Mouse (Mus musculus) stomach, postnatal 0 days (tissue): Measurements from ENCODE around the gene Zfp646. TPM values are rescaled to one million over a fixed set of nuclear protein-coding genes. Genes with fewer than 3 reads are reported as not detected.
A peak's percentile ranks its signal among the peaks of the same experiment; 100 is the strongest.

Experiments used
- ATAC-seq: fragments of 200-750 bp; cut with Nextera tagmentation; 2 replicates; pipeline ENCODE4 v1.8.0; 2017; ENCODE audit not compliant: low FRiP score, low TSS enrichment
- DNase-seq: peaks from one replicate; pipeline ENCODE4 v3.0.0-alpha.2; 2016; ENCODE audit warnings: low spot score
- H3K27ac ChIP-seq: fragments of 300-500 bp; sonication (generic); replicated peaks from 2 replicates; pipeline ENCODE4 v1.5.1; 2014; ENCODE audit warnings: mild to moderate bottlenecking, control low read depth
- H3K27me3 ChIP-seq: fragments of 300-500 bp; sonication (generic); 2 replicates; pipeline ENCODE4 v1.6.1; 2014; ENCODE audit warnings: low read length; ENCODE audit not compliant: control insufficient read depth, insufficient read depth
- H3K36me3 ChIP-seq: fragments of 300-500 bp; sonication (generic); 2 replicates; pipeline ENCODE4 v1.6.1; 2014; ENCODE audit warnings: low read length, mixed read lengths; ENCODE audit not compliant: control insufficient read depth, insufficient read depth
- H3K4me1 ChIP-seq: fragments of 300-500 bp; sonication (generic); replicated peaks from 2 replicates; pipeline ENCODE4 v1.6.1; 2014; ENCODE audit warnings: antibody characterized with exemption; ENCODE audit not compliant: control insufficient read depth, insufficient read depth
- H3K4me2 ChIP-seq: fragments of 300-500 bp; sonication (generic); replicated peaks from 2 replicates; pipeline ENCODE4 v1.6.1; 2014; ENCODE audit warnings: low read depth, mild to moderate bottlenecking, control low read depth, moderate library complexity
- H3K4me3 ChIP-seq: fragments of 300-500 bp; sonication (generic); 2 replicates; pipeline ENCODE4 v1.5.1; 2014; ENCODE audit warnings: low read depth, low read length, control low read depth
- H3K9ac ChIP-seq: fragments of 300-500 bp; sonication (generic); 2 replicates; pipeline ENCODE4 v1.6.1; 2014; ENCODE audit warnings: mild to moderate bottlenecking, low read length, control low read depth, mixed read lengths
- H3K9me3 ChIP-seq: fragments of 300-500 bp; sonication (generic); 2 replicates; pipeline ENCODE4 v1.6.1; 2016; ENCODE audit warnings: low read length; ENCODE audit not compliant: control insufficient read depth
- CTCF ChIP-seq: IDR thresholded peaks from 2 replicates; pipeline ENCODE4 v1.5.1; 2016; ENCODE audit warnings: antibody characterized with exemption, low read depth, mild to moderate bottlenecking, moderate library complexity
- EP300 ChIP-seq: optimal IDR thresholded peaks from 2 replicates; pipeline ENCODE3; 2016; ENCODE audit warnings: antibody characterized with exemption
- WGBS: fragments of 180-500 bp; shearing (Covaris S2); extraction: QIAGEN DNeasy Blood & Tissue Kit; methylation state at CpG from one replicate; pipeline ENCODE4 v1.1.7; 2014; 5-methylcytosine and 5-hydroxymethylcytosine counted together
- polyA plus RNA-seq: library from polyadenylated mRNA; unstranded; fragments of >200 nt; fragmentation: Nextera tagmentation; extraction: Ambion mirVana; gene quantifications from 2 replicates; pipeline ENCODE4 v1.2.1, GENCODE M21; 2015

Gene Zfp646
- polyA plus RNA-seq, 1 experiment from 2014 or later: 3.8 TPM

- TF ChIP-seq EP300 (no peak), CTCF (no peak)
- no peak overlapping the region for H3K9ac ChIP-seq
- no peaks in the 10 kb centered on the region for H3K4me1 ChIP-seq
- H3K4me3 ChIP-seq: no peak overlapping the region
- no peaks in the 10 kb centered on the region for H3K9me3 ChIP-seq
- peaks cover 12% of the 10 kb centered on the region for H3K36me3 ChIP-seq
- H3K4me2 ChIP-seq: no peak overlapping the region
- H3K27me3 ChIP-seq: no peaks in the 10 kb centered on the region
- ATAC-seq: no peak
- WGBS: 96% methylated on average over 12 of the region's 12 CpGs
- H3K27ac ChIP-seq: no peak overlapping the region
- DNase-seq: no peak
Observed at GRCm38 (mm10) chr7:127907939-127908338, 31.9 kb downstream of the Zfp646 start.

GRCm38 (mm10) chr7:127908656-127909055 is 32.6 kb downstream of the Zfp646 start:
- H3K9me3 ChIP-seq: no peaks in the 10 kb centered on the region
- TF ChIP-seq EP300 (no peak), CTCF (no peak)
- no peak overlapping the region for H3K4me3 ChIP-seq
- DNase-seq: no peak
- H3K27ac ChIP-seq: no peak overlapping the region
- no peak overlapping the region for H3K4me2 ChIP-seq
- H3K27me3 ChIP-seq: no peaks in the 10 kb centered on the region
- H3K9ac ChIP-seq: no peak overlapping the region
- WGBS: 87% methylated on average over 4 of the region's 4 CpGs
- H3K4me1 ChIP-seq: no peaks in the 10 kb centered on the region
- peaks cover 12% of the 10 kb centered on the region for H3K36me3 ChIP-seq
- ATAC-seq: no peak

GRCm38 (mm10) chr7:127912190-127912871 is 36.3 kb downstream of the Zfp646 start, which contains the start of gene Kat8:
Kat8 (plus strand) TSS chr7:127912516.
- Histone ChIP-seq H3K4me3 (peak within 1 kb of the TSS; percentile 92), H3K4me2 (peak within 1 kb of the TSS; percentile 72), H3K27me3 (no peaks in the 10 kb centered on the region), H3K27ac (peak within 1 kb of the TSS; percentile 92), H3K36me3 (peaks cover 12% of the 10 kb centered on the region), H3K9me3 (no peaks in the 10 kb centered on the region), H3K9ac (peak within 1 kb of the TSS; percentile 90), H3K4me1 (no peaks in the 10 kb centered on the region)
- TF ChIP-seq CTCF: no peak
- peak; percentile 8 for TF ChIP-seq EP300
- peak; percentile 95 for DNase-seq
- ATAC-seq: peak; percentile 96
- WGBS: under 1% methylated on average over 39 of the region's 40 CpGs

GRCm38 (mm10) chr7:127912938-127913337 is 36.9 kb downstream of the Zfp646 start:
- peak overlapping the region; percentile 72 for H3K4me2 ChIP-seq
- no peaks in the 10 kb centered on the region for H3K9me3 ChIP-seq
- H3K4me3 ChIP-seq: peak overlapping the region; percentile 92
- no peak for ATAC-seq
- no peaks in the 10 kb centered on the region for H3K4me1 ChIP-seq
- peak overlapping the region; percentile 90 for H3K9ac ChIP-seq
- TF ChIP-seq EP300: no peak
- TF ChIP-seq CTCF: no peak
- no peak for DNase-seq
- peaks cover 6% of the 10 kb centered on the region for H3K36me3 ChIP-seq
- WGBS: 15% methylated on average over 4 of the region's 4 CpGs
- no peaks in the 10 kb centered on the region for H3K27me3 ChIP-seq
- peak overlapping the region; percentile 92; the same call in 1 of the 2 replicates for H3K27ac ChIP-seq

- no peaks in the 10 kb centered on the region for H3K9me3 ChIP-seq
- no peak overlapping the region for H3K27ac ChIP-seq
- no peak overlapping the region for H3K4me2 ChIP-seq
- DNase-seq: no peak
- no peak for ATAC-seq
- no peaks in the 10 kb centered on the region for H3K27me3 ChIP-seq
- no peaks in the 10 kb centered on the region for H3K4me1 ChIP-seq
- no peak overlapping the region for H3K9ac ChIP-seq
- no peaks in the 10 kb centered on the region for H3K36me3 ChIP-seq
- H3K4me3 ChIP-seq: no peak overlapping the region
- 79% methylated on average over 12 of the region's 12 CpGs for WGBS
- TF ChIP-seq EP300: no peak
- TF ChIP-seq CTCF: no peak
Observed at GRCm38 (mm10) chr7:127915293-127915692, 39.3 kb downstream of the Zfp646 start.

GRCm38 (mm10) chr7:127918203-127918602 is 42.2 kb downstream of the Zfp646 start:
- Histone ChIP-seq H3K9me3 (no peaks in the 10 kb centered on the region), H3K4me3 (no peak overlapping the region), H3K9ac (no peak overlapping the region), H3K27me3 (no peaks in the 10 kb centered on the region), H3K27ac (no peak overlapping the region), H3K4me2 (no peak overlapping the region), H3K4me1 (no peaks in the 10 kb centered on the region), H3K36me3 (no peaks in the 10 kb centered on the region)
- DNase-seq (peak; percentile 75), ATAC-seq (no peak)
- no peak for TF ChIP-seq EP300
- peak; percentile 75 for TF ChIP-seq CTCF
- 58% methylated on average over 3 of the region's 3 CpGs for WGBS
